Mouse (Mus musculus) bone marrow, adult 2 months (tissue): ENCODE measurements around the gene Hic1.

Source experiments
- CTCF ChIP-seq: fragments of 200-500 bp; IDR thresholded peaks from 2 replicates; pipeline ENCODE4 v1.5.1; 2011; ENCODE audit warnings: low read length, control low read depth; ENCODE audit not compliant: control insufficient read depth, insufficient read depth
- POLR2A ChIP-seq: fragments of 200-500 bp; IDR thresholded peaks from 2 replicates; pipeline ENCODE4 v1.6.1; 2011; ENCODE audit warnings: low read depth, mild to moderate bottlenecking, control low read depth, low read length, borderline replicate concordance; ENCODE audit not compliant: control insufficient read depth

DNA sequence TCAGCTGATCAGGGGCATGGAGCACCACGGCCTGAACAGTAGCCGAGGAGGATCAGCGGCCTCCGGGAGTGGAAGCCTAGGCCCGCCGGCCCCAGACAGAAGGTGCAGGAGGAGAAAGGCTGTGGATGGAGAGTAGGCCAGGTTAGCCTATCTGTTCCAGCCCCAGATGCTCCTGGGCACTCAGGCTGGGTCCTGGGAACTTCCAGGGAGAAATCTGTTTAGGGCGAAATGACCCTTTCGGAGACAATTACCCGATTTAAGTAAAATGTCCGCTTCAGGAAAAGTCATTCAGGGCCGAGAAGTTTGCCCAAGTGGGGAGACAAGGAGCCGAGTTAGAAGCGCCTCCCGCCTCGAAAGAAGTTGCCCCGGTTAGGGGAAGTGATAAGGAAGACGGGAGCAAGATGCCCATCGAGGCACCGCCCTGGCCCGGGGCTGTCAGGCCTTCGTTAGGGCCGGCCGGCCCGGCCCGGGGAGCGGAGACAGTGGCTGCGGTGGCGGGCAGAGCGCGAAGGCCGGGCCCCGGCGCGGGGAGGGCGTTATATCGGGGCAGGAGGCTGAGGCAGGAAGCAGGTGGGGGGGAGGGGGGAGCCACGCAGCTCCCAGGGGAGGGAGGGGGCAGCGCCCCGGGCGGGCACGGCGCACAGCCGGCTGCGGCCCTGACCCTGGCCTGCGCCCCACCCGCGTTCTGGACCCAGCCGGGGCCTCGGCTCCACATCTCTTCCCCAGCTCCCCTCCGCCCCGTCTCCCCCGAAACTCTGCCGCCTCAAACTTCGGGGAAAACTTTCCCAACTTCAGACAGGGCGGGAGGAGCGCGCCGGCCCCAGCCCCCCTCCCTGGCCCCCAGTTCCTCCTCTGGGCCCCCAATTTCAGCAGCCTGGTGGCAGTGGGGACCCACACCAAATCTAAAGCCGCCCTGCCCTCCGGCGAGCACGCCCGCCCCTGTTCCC lies 1.4 kb downstream of the Hic1 start:
- TF ChIP-seq CTCF (no peak), POLR2A (no peak)
